Mouse (Mus musculus) ES-Bruce4 (cell line): ENCODE data around the gene Wdr61. TPM values are rescaled to one million over a fixed set of nuclear protein-coding genes. Genes with fewer than 3 reads are reported as not detected.

Experiments
- H3K27ac ChIP-seq: 2 replicates; pipeline ENCODE4 v1.5.1; 2012; ENCODE audit warnings: low read length, inconsistent platforms; ENCODE audit not compliant: insufficient read depth
- H3K27me3 ChIP-seq: 2 replicates; pipeline ENCODE4 v1.6.1; 2012; ENCODE audit warnings: mild to moderate bottlenecking, low read length, inconsistent platforms; ENCODE audit not compliant: control insufficient read depth, poor library complexity, insufficient read depth, severe bottlenecking
- H3K36me3 ChIP-seq: 2 replicates; pipeline ENCODE4 v1.6.1; 2012; ENCODE audit warnings: inconsistent platforms, mild to moderate bottlenecking, low read length, moderate library complexity; ENCODE audit not compliant: control insufficient read depth, poor library complexity, insufficient read depth, severe bottlenecking
- H3K4me1 ChIP-seq: one replicate; pipeline ENCODE4 v1.8.1; 2011; ENCODE audit warnings: low read length; ENCODE audit not compliant: control insufficient read depth, insufficient read depth
- H3K4me3 ChIP-seq: 2 replicates; pipeline ENCODE4 v1.5.1; 2011; ENCODE audit warnings: low read depth, mild to moderate bottlenecking, low read length
- H3K9ac ChIP-seq: 2 replicates; pipeline ENCODE4 v1.6.1; 2012; ENCODE audit warnings: low read depth, mild to moderate bottlenecking, inconsistent platforms; ENCODE audit not compliant: poor library complexity, severe bottlenecking
- H3K9me3 ChIP-seq: replicated peaks from 2 replicates; pipeline ENCODE4 v1.6.1; 2012; ENCODE audit warnings: mild to moderate bottlenecking, low read length, inconsistent platforms; ENCODE audit not compliant: control insufficient read depth, poor library complexity, insufficient read depth, severe bottlenecking
- CTCF ChIP-seq: IDR thresholded peaks from one replicate; pipeline ENCODE4 v1.8.1; 2011; ENCODE audit warnings: low read depth, low read length
- EP300 ChIP-seq: IDR thresholded peaks from 2 replicates; pipeline ENCODE4 v1.6.1; 2011; ENCODE audit warnings: low read depth, low read length; ENCODE audit not compliant: insufficient read depth
- POLR2A ChIP-seq: IDR thresholded peaks from one replicate; pipeline ENCODE4 v1.8.1; 2011; ENCODE audit warnings: low read length; ENCODE audit not compliant: insufficient read depth
- polyA plus RNA-seq: library from polyadenylated mRNA; stranded (reverse); fragments of >200 nt; gene quantifications from 2 replicates; pipeline ENCODE4 v1.2.4, GENCODE M21; 2011; ENCODE audit warnings: low read depth; ENCODE audit not compliant: missing spikeins, insufficient read depth, insufficient read length

The Wdr61 gene
- polyA plus RNA-seq, 1 experiment: 108 TPM

DNA sequence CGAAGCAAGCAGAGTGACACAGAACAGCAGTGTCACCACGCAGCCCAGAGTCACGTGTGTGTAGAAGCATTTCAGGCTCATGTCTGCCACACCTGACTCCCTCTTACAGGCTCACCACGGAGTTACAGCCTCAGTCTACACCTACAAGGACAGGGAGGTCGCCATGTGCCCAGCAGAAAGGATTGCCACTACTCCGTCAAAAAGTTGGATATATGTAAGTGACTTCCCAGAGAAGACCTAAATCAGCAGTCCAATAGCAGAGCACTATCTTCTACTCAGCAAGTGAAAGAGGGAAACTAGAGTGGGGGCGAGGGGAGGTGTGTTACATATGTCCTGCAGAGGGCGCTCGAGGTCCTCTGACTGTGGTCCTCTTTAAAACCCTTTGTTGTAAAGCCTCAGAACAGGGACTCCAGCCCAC lies 2.0 kb upstream of the Wdr61 start:
- Histone ChIP-seq H3K4me1 (peaks cover 2% of the 10 kb centered on the region), H3K36me3 (peaks cover 2% of the 10 kb centered on the region; the same call in 1 of the 2 replicates), H3K9me3 (no peaks in the 10 kb centered on the region), H3K27ac (no peak overlapping the region), H3K9ac (no peak overlapping the region), H3K27me3 (no peaks in the 10 kb centered on the region), H3K4me3 (peak overlapping the region; percentile 57; the same call in 1 of the 2 replicates)
- TF ChIP-seq EP300: no peak
- TF ChIP-seq CTCF: peak; percentile 88

DNA sequence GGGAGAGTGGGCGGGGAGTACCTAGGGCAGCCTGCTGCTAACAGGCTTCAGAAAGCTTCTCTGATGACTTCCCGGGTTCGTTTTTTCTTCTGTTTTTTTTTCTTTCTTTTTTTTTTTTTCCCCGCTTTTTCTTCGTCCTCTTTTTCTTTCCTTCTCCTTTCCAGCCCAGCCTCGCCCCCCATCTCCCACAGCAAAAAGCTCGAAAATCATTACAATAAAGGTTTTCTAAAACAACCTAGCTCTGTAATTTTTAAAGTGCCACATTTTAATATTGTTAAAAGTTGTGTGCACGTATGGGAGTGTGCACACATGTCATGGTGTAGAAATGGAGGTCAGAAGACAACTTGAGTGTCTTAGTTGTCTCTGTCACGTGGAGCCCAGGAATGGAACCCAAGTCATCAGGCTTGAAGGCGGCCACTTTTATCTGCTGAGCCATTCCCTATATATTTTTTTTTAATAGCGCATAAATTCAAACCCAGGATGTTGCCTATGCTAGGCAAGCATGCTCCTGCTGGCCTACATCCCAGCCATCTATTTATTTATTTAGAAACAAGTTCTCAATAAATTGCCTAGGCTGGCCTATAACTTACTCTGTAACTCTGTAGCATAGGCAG lies 427 bp upstream of the Wdr61 start:
- Histone ChIP-seq H3K9ac (no peak overlapping the region), H3K4me3 (no peak overlapping the region), H3K4me1 (no peaks in the 10 kb centered on the region), H3K27me3 (no peaks in the 10 kb centered on the region), H3K27ac (no peak overlapping the region), H3K9me3 (no peaks in the 10 kb centered on the region), H3K36me3 (peaks cover 14% of the 10 kb centered on the region)
- TF ChIP-seq EP300 (no peak), POLR2A (no peak), CTCF (no peak)

DNA sequence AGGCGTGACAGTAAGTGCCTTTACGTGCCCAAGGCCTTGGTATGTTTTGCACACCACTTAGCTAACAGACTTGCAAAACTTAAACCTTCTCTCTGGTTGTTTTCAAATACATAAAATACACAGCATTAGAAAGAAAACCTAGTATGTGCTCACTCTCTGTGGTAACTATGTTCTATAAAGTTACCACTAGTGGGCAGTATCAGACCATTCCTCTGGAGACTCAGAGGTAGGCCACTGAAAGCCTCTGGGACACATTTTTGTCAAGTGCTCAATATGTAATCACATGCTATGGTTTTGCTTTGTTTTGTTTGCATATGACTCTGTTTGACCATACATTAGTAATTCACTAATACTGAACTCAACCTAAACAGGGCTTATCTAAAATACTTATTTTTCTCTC lies 2.2 kb downstream of the Wdr61 start:
- Histone ChIP-seq H3K27me3 (no peaks in the 10 kb centered on the region), H3K4me1 (no peaks in the 10 kb centered on the region), H3K9ac (no peak overlapping the region), H3K4me3 (no peak overlapping the region), H3K36me3 (peaks cover 35% of the 10 kb centered on the region), H3K27ac (no peak overlapping the region), H3K9me3 (no peaks in the 10 kb centered on the region)
- TF ChIP-seq POLR2A (no peak), CTCF (no peak)

DNA sequence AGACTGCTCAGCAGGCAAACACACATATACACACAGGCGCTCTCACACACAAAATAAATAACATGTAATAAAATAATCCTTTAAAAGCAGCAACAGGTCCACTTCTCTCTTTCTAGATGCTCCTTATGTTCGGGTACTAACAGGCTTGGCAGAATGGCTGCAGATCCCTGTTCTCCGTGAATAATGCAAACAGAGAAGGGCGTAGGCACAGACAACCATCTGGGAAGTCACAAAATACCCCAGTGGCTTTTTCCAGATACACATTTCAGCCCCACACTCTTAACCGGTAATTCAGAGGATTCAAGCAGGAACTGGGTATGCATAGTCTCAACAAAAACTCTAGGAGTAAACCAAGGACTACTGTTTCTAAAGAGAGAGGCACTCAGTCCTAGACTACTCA lies 8.0 kb downstream of the Wdr61 start:
- Histone ChIP-seq H3K4me3 (no peak overlapping the region), H3K36me3 (peaks cover 66% of the 10 kb centered on the region), H3K27ac (no peak overlapping the region), H3K9me3 (no peaks in the 10 kb centered on the region), H3K9ac (no peak overlapping the region), H3K4me1 (no peaks in the 10 kb centered on the region), H3K27me3 (no peaks in the 10 kb centered on the region)
- TF ChIP-seq POLR2A (no peak), CTCF (no peak), EP300 (no peak)

DNA sequence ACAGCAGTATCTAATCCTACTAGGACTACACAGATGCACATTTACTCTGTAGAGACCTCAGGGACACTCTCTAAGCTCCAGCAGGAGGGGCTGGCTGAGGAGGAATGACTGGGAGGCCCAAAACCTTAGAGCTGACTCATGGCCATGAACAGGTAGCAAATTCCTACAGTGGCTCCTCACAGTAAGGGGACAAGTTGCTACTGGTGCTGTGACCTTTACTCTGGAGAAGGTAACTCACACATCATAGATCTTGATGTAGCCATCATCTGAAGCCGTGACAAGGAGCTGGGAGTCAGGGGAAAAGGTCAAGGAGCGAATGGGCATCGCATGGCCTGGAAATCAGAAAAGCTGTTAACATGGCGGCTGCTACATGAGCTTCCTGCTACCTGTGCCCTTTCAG lies 11.7 kb downstream of the Wdr61 start:
- Histone ChIP-seq H3K4me3 (no peak overlapping the region), H3K36me3 (peaks cover 53% of the 10 kb centered on the region), H3K27me3 (no peaks in the 10 kb centered on the region), H3K4me1 (no peaks in the 10 kb centered on the region), H3K9me3 (no peaks in the 10 kb centered on the region), H3K27ac (no peak overlapping the region), H3K9ac (no peak overlapping the region)
- TF ChIP-seq EP300 (no peak), POLR2A (no peak), CTCF (no peak)

DNA sequence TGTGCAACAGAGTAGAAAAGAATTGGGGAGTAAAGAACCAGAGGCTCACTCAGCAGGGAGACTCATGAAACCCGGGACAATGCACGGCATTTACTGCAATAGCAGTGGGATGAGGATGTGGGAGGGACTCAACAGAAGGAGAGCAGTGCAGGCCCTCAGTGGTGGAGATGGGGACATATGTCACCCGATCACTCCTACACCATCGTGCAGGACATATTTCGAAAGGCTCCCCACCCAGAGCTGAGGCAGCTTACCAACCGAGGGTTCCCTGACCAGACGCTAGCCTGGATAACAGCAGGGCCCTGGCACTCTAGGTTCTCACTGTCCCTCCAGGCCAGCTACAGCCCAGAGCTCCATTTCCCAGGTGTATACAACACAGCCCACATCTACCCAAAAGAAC lies 12.2 kb downstream of the Wdr61 start:
- Histone ChIP-seq H3K9me3 (no peaks in the 10 kb centered on the region), H3K27me3 (no peaks in the 10 kb centered on the region), H3K4me3 (no peak overlapping the region), H3K4me1 (no peaks in the 10 kb centered on the region), H3K9ac (no peak overlapping the region), H3K27ac (no peak overlapping the region), H3K36me3 (peaks cover 49% of the 10 kb centered on the region)
- TF ChIP-seq CTCF (no peak), POLR2A (no peak), EP300 (no peak)

DNA sequence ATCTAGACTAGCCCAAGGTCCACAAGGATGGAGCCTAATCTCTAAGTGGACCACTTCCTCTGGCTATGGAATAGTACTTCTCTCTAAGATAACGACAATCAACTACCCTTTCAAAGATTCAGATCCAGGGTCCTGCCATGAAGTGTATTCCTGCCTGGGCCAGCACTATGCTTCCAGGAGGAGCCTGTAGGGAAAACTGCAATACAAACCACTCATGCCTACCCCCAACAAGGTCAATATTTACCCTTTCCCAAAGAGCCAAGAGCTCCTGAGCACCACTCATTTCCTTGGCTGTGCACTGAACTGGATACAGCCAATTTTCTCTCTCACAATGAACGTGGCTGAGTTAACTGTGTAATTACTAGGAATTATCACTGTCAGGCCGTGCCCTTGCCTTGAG lies 16.8 kb downstream of the Wdr61 start:
- Histone ChIP-seq H3K9me3 (no peaks in the 10 kb centered on the region), H3K27me3 (no peaks in the 10 kb centered on the region), H3K27ac (no peak overlapping the region), H3K36me3 (peaks cover 23% of the 10 kb centered on the region), H3K9ac (no peak overlapping the region), H3K4me3 (no peak overlapping the region), H3K4me1 (no peaks in the 10 kb centered on the region)
- TF ChIP-seq EP300 (no peak), POLR2A (no peak), CTCF (no peak)
